Mouse (Mus musculus): ENCODE data around the gene Tnrc6b.

- TF ChIP-seq CTCF (IDR thresholded peaks at IDR 0.05; ENCODE audit: low read depth, low read length) (no peak), POLR2A (IDR thresholded peaks at IDR 0.05; ENCODE audit: extremely low read depth, insufficient read depth, low read length) (no peak)
Observed at GRCm38 (mm10) chr15:80969371-80969770, 258.3 kb downstream of the Tnrc6b start.
